Mouse (Mus musculus) heart, postnatal 0 days (tissue): ENCODE measurements at regions not wholly inside any gene's neighbourhood (a gene's known extent, or its start where the extent isn't known, plus 50 kb on each side); places are given as distances from the start of the nearest gene placed in this dataset.

ENCODE experiments used
- ATAC-seq: fragments of 200-750 bp; cut with Nextera tagmentation; 2 replicates; pipeline ENCODE4 v1.8.0; 2017; ENCODE audit warnings: low read depth, moderate number of reproducible peaks, moderate library complexity; ENCODE audit not compliant: insufficient read depth
- DNase-seq: peaks from one replicate; pipeline ENCODE4 v3.0.0-alpha.2; 2016; ENCODE audit warnings: low spot score
- H3K27ac ChIP-seq: fragments of 300-500 bp; sonication (generic); 2 replicates; pipeline ENCODE4 v1.5.1; 2014; ENCODE audit warnings: low read depth, mild to moderate bottlenecking
- H3K27me3 ChIP-seq: fragments of 300-500 bp; sonication (generic); 2 replicates; pipeline ENCODE4 v1.6.1; 2014; ENCODE audit warnings: low read length, mixed read lengths; ENCODE audit not compliant: control insufficient read depth, insufficient read depth
- H3K36me3 ChIP-seq: fragments of 300-500 bp; sonication (generic); replicated peaks from 2 replicates; pipeline ENCODE4 v1.6.1; 2014; ENCODE audit warnings: low read length, mixed read lengths; ENCODE audit not compliant: control insufficient read depth, insufficient read depth
- H3K4me1 ChIP-seq: fragments of 300-500 bp; sonication (generic); 2 replicates; pipeline ENCODE4 v1.6.1; 2014; ENCODE audit warnings: antibody characterized with exemption; ENCODE audit not compliant: control insufficient read depth, insufficient read depth
- H3K4me2 ChIP-seq: fragments of 300-500 bp; sonication (generic); 2 replicates; pipeline ENCODE4 v1.6.1; 2014; ENCODE audit warnings: low read depth, mild to moderate bottlenecking, low read length, moderate library complexity
- H3K4me3 ChIP-seq: fragments of 300-500 bp; sonication (generic); 2 replicates; pipeline ENCODE4 v1.5.1; 2014; ENCODE audit warnings: low read depth, low read length
- H3K9ac ChIP-seq: fragments of 300-500 bp; sonication (generic); replicated peaks from 2 replicates; pipeline ENCODE4 v1.6.1; 2014; ENCODE audit warnings: low read depth, low read length, mixed read lengths
- H3K9me3 ChIP-seq: fragments of 300-500 bp; sonication (generic); replicated peaks from 2 replicates; pipeline ENCODE4 v1.6.1; 2016; ENCODE audit warnings: low read length; ENCODE audit not compliant: control insufficient read depth
- CTCF ChIP-seq: IDR thresholded peaks from 2 replicates; pipeline ENCODE4 v1.5.1; 2016; ENCODE audit warnings: antibody characterized with exemption, control low read depth, low read depth
- EP300 ChIP-seq: IDR thresholded peaks from 2 replicates; pipeline ENCODE4 v1.6.1; 2016; ENCODE audit warnings: antibody characterized with exemption, low read depth
- WGBS: fragments of 180-500 bp; shearing (Covaris S2); extraction: QIAGEN DNeasy Blood & Tissue Kit; methylation state at CpG from one replicate; pipeline ENCODE4 v1.1.7; 2014; 5-methylcytosine and 5-hydroxymethylcytosine counted together

DNA sequence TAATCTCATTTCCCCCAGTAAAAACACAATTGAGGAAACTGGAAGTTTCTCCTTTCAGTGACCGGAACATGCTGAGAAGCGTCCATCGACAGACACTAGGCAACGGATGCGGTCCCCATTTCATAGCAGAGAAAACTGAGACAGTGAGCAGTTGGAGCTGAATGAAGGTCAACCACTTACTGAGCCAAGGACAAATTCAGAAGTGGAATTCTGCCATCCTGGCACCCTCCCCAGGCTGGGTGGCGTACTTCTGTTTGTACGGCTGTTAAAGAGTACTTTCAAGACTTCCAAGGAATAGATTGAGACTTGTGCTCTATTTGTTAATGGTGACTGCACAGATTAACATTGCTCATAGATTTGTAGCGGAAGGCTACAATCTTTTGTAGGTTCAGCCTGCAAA, 54.2 kb upstream of the Bhlhe40 start:
- no peak for ATAC-seq
- no peaks in the 10 kb centered on the region for H3K36me3 ChIP-seq
- peaks cover 6% of the 10 kb centered on the region for H3K4me1 ChIP-seq
- DNase-seq: no peak
- no peak overlapping the region for H3K27ac ChIP-seq
- H3K4me2 ChIP-seq: no peak overlapping the region
- no peaks in the 10 kb centered on the region for H3K27me3 ChIP-seq
- H3K9ac ChIP-seq: no peak overlapping the region
- 74% methylated on average over 8 of the region's 8 CpGs for WGBS
- H3K4me3 ChIP-seq: no peak overlapping the region
- H3K9me3 ChIP-seq: no peaks in the 10 kb centered on the region
- TF ChIP-seq EP300 (no peak), CTCF (no peak)

DNA sequence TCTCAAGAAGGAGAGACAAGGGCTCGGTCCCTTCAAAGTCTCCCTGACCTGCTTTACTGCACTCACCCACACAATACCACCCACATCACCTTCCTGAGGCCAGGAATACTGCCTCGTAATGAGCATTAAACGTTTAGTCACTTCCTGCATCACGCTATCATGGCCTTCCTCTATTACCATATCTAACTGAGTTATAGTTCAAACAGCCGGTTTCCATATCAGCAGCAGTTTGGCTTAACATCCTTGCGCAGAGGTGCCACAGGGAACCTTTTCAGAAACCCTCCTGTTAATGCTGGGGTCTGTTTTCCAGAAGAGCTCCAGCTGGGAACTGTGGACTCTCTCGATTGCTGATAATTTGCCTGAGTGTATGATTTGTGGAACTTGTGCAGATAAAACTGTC, 52.1 kb upstream of the Bhlhe40 start:
- Histone ChIP-seq H3K9me3 (no peaks in the 10 kb centered on the region), H3K9ac (no peak overlapping the region), H3K4me2 (no peak overlapping the region), H3K27ac (peak overlapping the region; percentile 11; the same call in 1 of the 2 replicates), H3K27me3 (no peaks in the 10 kb centered on the region), H3K4me1 (peaks cover 6% of the 10 kb centered on the region), H3K36me3 (no peaks in the 10 kb centered on the region), H3K4me3 (no peak overlapping the region)
- TF ChIP-seq CTCF (no peak), EP300 (no peak)
- WGBS: 31% methylated on average over 7 of the region's 7 CpGs
- no peak for DNase-seq
- no peak for ATAC-seq
